8 mouse cellular contexts compared by ENCODE assay signal in genomic region chr3:67583125-67583845, GRCm38 (mm10). TPM values are rescaled to one million over a fixed set of nuclear protein-coding genes. Genes with fewer than 3 reads are reported as not detected.
A peak's percentile ranks its signal among the peaks of the same experiment; 100 is the strongest.
DNase-seq lines count a peak whose midpoint lies in the region; ATAC-seq lines count a peak whose summit lies in the region.

No protein-coding gene starts in this region.

- 15% methylated on average over 16 of the region's 16 CpGs for WGBS in kidney, embryonic 15.5 days

- peak overlapping the region; percentile 78 for H3K4me2 ChIP-seq in kidney, embryonic 15.5 days

- intact Hi-C loops in left cerebral cortex, postnatal 14 days (cut with DNase I) = no loop called here

- no peak; the same call in 1 of the 2 replicates for ATAC-seq in kidney, embryonic 15.5 days (replicated peaks; ENCODE audit: low FRiP score)
- ATAC-seq in hematopoietic stem cell, adult 5-6 weeks (replicated peaks in 1 of 2; ENCODE audit: insufficient read depth in 1 of 2, low FRiP score in 2 of 2, low TSS enrichment in 1 of 2, low read depth in 1 of 2, poor library complexity in 2 of 2, severe bottlenecking in 2 of 2) = peak; percentile 1; a peak in 1 of 4 replicates

- peaks cover 13% of the 10 kb centered on the region for H3K4me1 ChIP-seq in kidney, embryonic 15.5 days

- H3K27ac ChIP-seq in kidney, embryonic 15.5 days = peak overlapping the region; percentile 59; the same call in 1 of the 2 replicates

- no peak for DNase-seq in kidney, postnatal 25 days
- peak; percentile 40 for DNase-seq in adipocyte (ENCODE audit: low spot score)
- peak; percentile 24 for DNase-seq in lung, postnatal 36 days
- no peak for DNase-seq in spleen, postnatal 36 days (ENCODE audit: low spot score in 2 of 2)
- DNase-seq in left cerebral cortex, postnatal 14 days (ENCODE audit: low spot score in 2 of 2) = no peak
- no peak for DNase-seq in yolk sac, embryonic 10.5 days (ENCODE audit: low spot score)

- peak overlapping the region; percentile 80 for H3K4me3 ChIP-seq in kidney, embryonic 15.5 days (replicated peaks)

- peak overlapping the region; percentile 63 for H3K9ac ChIP-seq in kidney, embryonic 15.5 days

- no peaks in the 10 kb centered on the region for H3K9me3 ChIP-seq in kidney, embryonic 15.5 days (replicated peaks)

- H3K27me3 ChIP-seq in kidney, embryonic 15.5 days = peaks cover 5% of the 10 kb centered on the region; the same call in 1 of the 2 replicates

- peaks cover 18% of the 10 kb centered on the region for H3K36me3 ChIP-seq in kidney, embryonic 15.5 days

RNA-seq across cellular contexts. Expression of gene Mfsd1, which starts 0.7 kb away (rescaled TPM):
- polyA plus RNA-seq in kidney, embryonic 15.5 days (2015; fragmentation: Nextera tagmentation; extraction: Ambion mirVana) = 79.6 and 79.8 TPM in 2 replicates
- 113 and 120 TPM in 2 replicates for total RNA-seq in hematopoietic stem cell, adult 5-6 weeks (2017)
- total RNA-seq in left cerebral cortex, postnatal 14 days (2021) = 10 to 100 TPM; 36.7 to 40.8 TPM

Comparison
In these comparisons a context has a peak if more than half of its experiments do, and no peak if none do; other contexts are left out.
1. DNase-seq: peak in adipocyte (single experiment) and lung, postnatal 36 days (single experiment); none in kidney, postnatal 25 days (0 of 2), spleen, postnatal 36 days (0 of 2), left cerebral cortex, postnatal 14 days (0 of 2) and yolk sac, embryonic 10.5 days (single experiment).